39 mouse cellular contexts compared by ENCODE assay signal in the genomic region with DNA sequence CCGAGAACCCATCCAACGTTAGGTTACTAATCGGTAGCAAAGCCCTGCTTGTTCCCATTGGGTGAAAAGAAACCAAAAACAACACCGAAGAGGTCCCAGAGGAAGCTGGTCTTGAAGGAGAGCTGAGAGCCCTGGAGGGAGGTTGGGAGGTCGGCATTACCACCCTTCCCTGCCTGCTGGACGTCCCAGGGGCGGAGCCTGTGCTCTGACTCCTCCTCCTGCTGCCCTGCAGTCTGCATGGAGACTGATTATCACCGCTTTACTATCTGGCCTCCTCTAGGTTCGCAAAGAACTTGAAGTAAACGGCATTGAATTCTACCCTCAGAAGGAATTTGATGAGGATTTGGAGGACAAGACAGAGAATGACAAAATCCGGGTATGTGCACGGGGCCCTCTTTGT. TPM values are rescaled to one million over a fixed set of nuclear protein-coding genes. Genes with fewer than 3 reads are reported as not detected.
DNase-seq lines count a peak whose midpoint lies in the region; ATAC-seq and TF ChIP-seq lines count a peak whose summit lies in the region.
"Had no signal": no experiment of that assay in that cellular context is flagged by ENCODE, and none has a peak within 500 bp of the region (broad histone marks: within the 10 kb centered on the region; RNA-seq: fewer than 3 reads in every experiment).

No protein-coding gene starts in this region.

- no peak for ATAC-seq in hindbrain, embryonic 12.5 days (ENCODE audit: low FRiP score)
- peak; percentile 67 for ATAC-seq in common myeloid progenitor, adult 5-6 weeks (replicated peaks; ENCODE audit: low read depth, poor library complexity, severe bottlenecking)
- peak; percentile 71 for ATAC-seq in liver, embryonic 13.5 days (ENCODE audit: low read depth)
- ATAC-seq: forebrain, embryonic 16.5 days; hindbrain, postnatal 0 days; intestine, embryonic 15.5 days had no signal

- TF ChIP-seq EP300 in MEL (IDR thresholded peaks at IDR 0.05; ENCODE audit: low read depth in 1 of 2, low read length in 2 of 2) = no peak

- no peaks in the 10 kb centered on the region for H3K9me3 ChIP-seq in hindbrain, embryonic 12.5 days (replicated peaks)
- no peaks in the 10 kb centered on the region for H3K9me3 ChIP-seq in hindbrain, embryonic 10.5 days
- H3K9me3 ChIP-seq in MEL (replicated peaks; ENCODE audit: insufficient read depth, low read length) = no peaks in the 10 kb centered on the region
- no peaks in the 10 kb centered on the region for H3K9me3 ChIP-seq in liver, embryonic 13.5 days (replicated peaks)
- H3K9me3 ChIP-seq: embryonic facial prominence, embryonic 12.5 days; forebrain, embryonic 10.5 days; G1E; intestine, embryonic 15.5 days; limb, embryonic 13.5 days; stomach, embryonic 15.5 days had no signal

- no peak for TF ChIP-seq RAD21 in MEL (IDR thresholded peaks at IDR 0.05; ENCODE audit: low read depth, low read length)

- 65% methylated on average over 12 of the region's 12 CpGs for WGBS in hindbrain, embryonic 12.5 days
- 71% methylated on average over 12 of the region's 12 CpGs for WGBS in hindbrain, embryonic 10.5 days
- 29% methylated on average over 12 of the region's 12 CpGs for WGBS in liver, embryonic 13.5 days (ENCODE audit: insufficient replicate concordance)

- H3K79me2 ChIP-seq in MEL (ENCODE audit: control insufficient read depth, insufficient read depth, low read length, poor library complexity) = no peaks in the 10 kb centered on the region

- H3K4me1 ChIP-seq in hindbrain, embryonic 12.5 days = no peaks in the 10 kb centered on the region
- no peaks in the 10 kb centered on the region for H3K4me1 ChIP-seq in hindbrain, embryonic 10.5 days (replicated peaks)
- H3K4me1 ChIP-seq in MEL (ENCODE audit: control insufficient read depth in 1 of 2, insufficient read depth in 2 of 2, low read length in 2 of 2) = peaks cover 0 to 3% of the 10 kb centered on the region in 2 experiments; a peak in 1 of 4 replicates
- peaks cover 12% of the 10 kb centered on the region for H3K4me1 ChIP-seq in liver, embryonic 13.5 days (replicated peaks)
- H3K4me1 ChIP-seq: embryonic facial prominence, embryonic 12.5 days; forebrain, embryonic 10.5 days; intestine, embryonic 15.5 days; limb, embryonic 13.5 days; stomach, embryonic 15.5 days had no signal

- H3K9ac ChIP-seq in hindbrain, embryonic 12.5 days = no peak overlapping the region
- no peak overlapping the region for H3K9ac ChIP-seq in MEL (ENCODE audit: control insufficient read depth, low read depth, low read length, poor library complexity, severe bottlenecking)
- no peak overlapping the region for H3K9ac ChIP-seq in liver, embryonic 13.5 days
- H3K9ac ChIP-seq: embryonic facial prominence, embryonic 12.5 days; intestine, embryonic 15.5 days; limb, embryonic 13.5 days; stomach, embryonic 15.5 days had no signal

- no peak overlapping the region for H3K4me3 ChIP-seq in hindbrain, embryonic 12.5 days
- no peak overlapping the region for H3K4me3 ChIP-seq in hindbrain, embryonic 10.5 days
- H3K4me3 ChIP-seq in MEL (ENCODE audit: control insufficient read depth in 1 of 2, insufficient read depth in 1 of 2, low read depth in 2 of 2, low read length in 2 of 2) = no peak overlapping the region
- H3K4me3 ChIP-seq in liver, embryonic 13.5 days (replicated peaks) = no peak overlapping the region
- H3K4me3 ChIP-seq: embryonic facial prominence, embryonic 12.5 days; forebrain, embryonic 10.5 days; gastrocnemius, adult 2 months; intestine, embryonic 15.5 days; left cerebral cortex, adult 2 months; limb, embryonic 13.5 days; stomach, embryonic 15.5 days had no signal

- H3K27me3 ChIP-seq in hindbrain, embryonic 12.5 days = no peaks in the 10 kb centered on the region
- no peaks in the 10 kb centered on the region for H3K27me3 ChIP-seq in hindbrain, embryonic 10.5 days (ENCODE audit: insufficient read depth, poor library complexity, severe bottlenecking)
- H3K27me3 ChIP-seq in MEL (ENCODE audit: control insufficient read depth in 1 of 2, insufficient read depth in 2 of 2, low read length in 2 of 2) = peaks cover 5 to 9% of the 10 kb centered on the region in 2 experiments
- H3K27me3 ChIP-seq in liver, embryonic 13.5 days = peaks cover 3% of the 10 kb centered on the region; the same call in 1 of the 2 replicates
- H3K27me3 ChIP-seq: embryonic facial prominence, embryonic 12.5 days; intestine, embryonic 15.5 days; limb, embryonic 13.5 days; stomach, embryonic 15.5 days had no signal

- no peak overlapping the region for H3K4me2 ChIP-seq in hindbrain, embryonic 12.5 days (replicated peaks)
- peak overlapping the region; percentile 23 for H3K4me2 ChIP-seq in liver, embryonic 13.5 days
- H3K4me2 ChIP-seq: embryonic facial prominence, embryonic 12.5 days; intestine, embryonic 15.5 days; limb, embryonic 13.5 days; midbrain, embryonic 11.5 days; stomach, embryonic 15.5 days had no signal

- peak overlapping the region; percentile 17; the same call in 1 of the 2 replicates for H3K27ac ChIP-seq in hindbrain, embryonic 12.5 days
- H3K27ac ChIP-seq in hindbrain, embryonic 10.5 days = no peak overlapping the region
- no peak overlapping the region for H3K27ac ChIP-seq in MEL (ENCODE audit: control insufficient read depth, low read depth, low read length)
- H3K27ac ChIP-seq in liver, embryonic 13.5 days = no peak overlapping the region
- H3K27ac ChIP-seq: embryonic facial prominence, embryonic 12.5 days; forebrain, embryonic 10.5 days; gastrocnemius, adult 2 months; hindbrain, postnatal 0 days; intestine, embryonic 15.5 days; kidney, postnatal 0 days; left cerebral cortex, adult 2 months; limb, embryonic 13.5 days; stomach, embryonic 15.5 days had no signal

- TF ChIP-seq CTCF in MEL (IDR thresholded peaks at IDR 0.05 in 2 of 3, conservative IDR thresholded peaks at IDR 0.05 in 1 of 3; ENCODE audit: control insufficient read depth in 1 of 3, insufficient read depth in 1 of 3, low read depth in 2 of 3, low read length in 3 of 3, poor library complexity in 1 of 3, severe bottlenecking in 1 of 3) = no peak

- TF ChIP-seq POLR2A in MEL (IDR thresholded peaks at IDR 0.05; ENCODE audit: control insufficient read depth in 1 of 2, insufficient read depth in 1 of 2, low read depth in 1 of 2, low read length in 2 of 2, poor library complexity in 1 of 2) = no peak

- H3K36me3 ChIP-seq in hindbrain, embryonic 12.5 days = peaks cover 95% of the 10 kb centered on the region
- H3K36me3 ChIP-seq in hindbrain, embryonic 10.5 days = peaks cover 99% of the 10 kb centered on the region
- no peaks in the 10 kb centered on the region for H3K36me3 ChIP-seq in MEL (ENCODE audit: control insufficient read depth in 1 of 2, insufficient read depth in 2 of 2, low read length in 2 of 2)
- H3K36me3 ChIP-seq in liver, embryonic 13.5 days = no peaks in the 10 kb centered on the region
- H3K36me3 ChIP-seq: G1E; intestine, embryonic 15.5 days; stomach, embryonic 15.5 days had no signal

- DNase-seq in hindbrain, embryonic 10.5 days (ENCODE audit: low spot score) = no peak
- DNase-seq in MEL (ENCODE audit: low read depth, low spot score) = peak; percentile 47
- peak; percentile 45 for DNase-seq in liver, embryonic 13.5 days
- DNase-seq in lung, postnatal 14 days = no peak
- DNase-seq in right cerebral cortex, adult 18-20 months = no peak
- DNase-seq in thymus, postnatal 10 days (ENCODE audit: low spot score in 2 of 2) = no peak
- DNase-seq: adrenal gland, adult 8-10 months; cerebellum, adult 8-10 months; cerebellum, postnatal 36 days; embryo, embryonic 11 days; gastrocnemius, adult 2 months; heart, postnatal 14 days; kidney, adult 8-10 months; layer of hippocampus, adult 9-11 months; lung, postnatal 4 days; right cerebral cortex, postnatal 14 days; thymus, postnatal 14 days had no signal

RNA-seq across cellular contexts. Expression of gene Sept3, which starts 11.5 kb away (rescaled TPM):
- polyA plus RNA-seq in hindbrain, embryonic 12.5 days (2016; fragmentation: Nextera tagmentation; extraction: Ambion mirVana) = 234 and 254 TPM in 2 replicates
- 72.8 and 111 TPM in 2 replicates for polyA plus RNA-seq in hindbrain, embryonic 10.5 days (2016; fragmentation: Nextera tagmentation; extraction: Ambion mirVana)
- total RNA-seq in MEL (2012; rRNA removed) = not detected in 2 replicates
- not detected for polyA plus RNA-seq in MEL (2012; ENCODE audit: insufficient read depth in 1 of 2, insufficient read length in 2 of 2, low read depth in 1 of 2, low replicate concordance in 2 of 2, missing spikeins in 1 of 2)
- total RNA-seq in common myeloid progenitor, adult 5-6 weeks (2017) = 0.23 and 0.44 TPM in 2 replicates
- 0.36 and 0.84 TPM in 2 replicates for polyA plus RNA-seq in liver, embryonic 13.5 days (2015; fragmentation: Nextera tagmentation; extraction: Ambion mirVana)
- polyA plus RNA-seq: G1E had no signal

RNA-seq across cellular contexts. Expression of gene Wbp2nl, which starts 12.6 kb away (rescaled TPM):
- not detected in 2 replicates for polyA plus RNA-seq in hindbrain, embryonic 12.5 days (2016; fragmentation: Nextera tagmentation; extraction: Ambion mirVana)
- polyA plus RNA-seq in hindbrain, embryonic 10.5 days (2016; fragmentation: Nextera tagmentation; extraction: Ambion mirVana) = 0.19 TPM in 1 of 2 replicates, not detected in the other
- not detected in 2 replicates for total RNA-seq in MEL (2012; rRNA removed)
- polyA plus RNA-seq in MEL (2012; ENCODE audit: insufficient read depth in 1 of 2, insufficient read length in 2 of 2, low read depth in 1 of 2, low replicate concordance in 2 of 2, missing spikeins in 1 of 2) = not detected
- total RNA-seq in common myeloid progenitor, adult 5-6 weeks (2017) = not detected in 2 replicates
- polyA plus RNA-seq in liver, embryonic 13.5 days (2015; fragmentation: Nextera tagmentation; extraction: Ambion mirVana) = 0.12 and 0.20 TPM in 2 replicates
- total RNA-seq: adrenal gland, adult 8-10 months; gastrocnemius, adult 2 months; gastrocnemius, postnatal 4 days; heart, adult 8-10 months; heart, postnatal 14 days; left cerebral cortex, adult 2 months; left cerebral cortex, postnatal 36 days; monocyte, adult 5-6 weeks had no signal
- polyA plus RNA-seq: G1E; heart, embryonic 14.5 days; limb, embryonic 13.5 days; liver, embryonic 16.5 days; midbrain, embryonic 11.5 days; small intestine, adult 2 months; urinary bladder, adult 2 months had no signal

RNA-seq across cellular contexts. Expression of gene 1500009C09Rik, which starts 34.0 kb away (rescaled TPM):
- polyA plus RNA-seq in hindbrain, embryonic 12.5 days (2016; fragmentation: Nextera tagmentation; extraction: Ambion mirVana) = 1.3 and 1.6 TPM in 2 replicates
- 0.17 and 1.5 TPM in 2 replicates for polyA plus RNA-seq in hindbrain, embryonic 10.5 days (2016; fragmentation: Nextera tagmentation; extraction: Ambion mirVana)
- not detected in 2 replicates for total RNA-seq in MEL (2012; rRNA removed)
- not detected for polyA plus RNA-seq in MEL (2012; ENCODE audit: insufficient read depth in 1 of 2, insufficient read length in 2 of 2, low read depth in 1 of 2, low replicate concordance in 2 of 2, missing spikeins in 1 of 2)
- total RNA-seq in common myeloid progenitor, adult 5-6 weeks (2017) = not detected in 2 replicates
- polyA plus RNA-seq in liver, embryonic 13.5 days (2015; fragmentation: Nextera tagmentation; extraction: Ambion mirVana) = not detected in 2 replicates
- total RNA-seq: G1E; gastrocnemius, adult 2 months; gastrocnemius, postnatal 4 days; heart, adult 8-10 months; heart, postnatal 14 days; monocyte, adult 5-6 weeks had no signal
- polyA plus RNA-seq: embryonic facial prominence, embryonic 12.5 days; forebrain, embryonic 10.5 days; G1E; heart, embryonic 14.5 days; kidney, postnatal 0 days; limb, embryonic 13.5 days; liver, embryonic 16.5 days; lung, embryonic 16.5 days; stomach, embryonic 15.5 days had no signal

RNA-seq across cellular contexts. Expression of gene Cenpm, which starts 41.6 kb away (rescaled TPM):
- polyA plus RNA-seq in hindbrain, embryonic 12.5 days (2016; fragmentation: Nextera tagmentation; extraction: Ambion mirVana) = 51.1 and 51.4 TPM in 2 replicates
- 86.2 and 92.6 TPM in 2 replicates for polyA plus RNA-seq in hindbrain, embryonic 10.5 days (2016; fragmentation: Nextera tagmentation; extraction: Ambion mirVana)
- total RNA-seq in MEL (2012; rRNA removed) = 23.5 and 23.7 TPM in 2 replicates
- 10 to 100 TPM in 1 of 2 experiments, not detected in 1; 56.3 TPM for polyA plus RNA-seq in MEL (2012; ENCODE audit: insufficient read depth in 1 of 2, insufficient read length in 2 of 2, low read depth in 1 of 2, low replicate concordance in 2 of 2, missing spikeins in 1 of 2)
- 19.4 and 30.6 TPM in 2 replicates for total RNA-seq in common myeloid progenitor, adult 5-6 weeks (2017)
- polyA plus RNA-seq in liver, embryonic 13.5 days (2015; fragmentation: Nextera tagmentation; extraction: Ambion mirVana) = 41.7 and 45.6 TPM in 2 replicates
- total RNA-seq: gastrocnemius, adult 2 months; monocyte, adult 5-6 weeks had no signal

RNA-seq across cellular contexts. Expression of gene Naga, which starts 52.6 kb away (rescaled TPM):
- polyA plus RNA-seq in hindbrain, embryonic 12.5 days (2016; fragmentation: Nextera tagmentation; extraction: Ambion mirVana) = 26.7 and 29.7 TPM in 2 replicates
- 20.9 and 24.9 TPM in 2 replicates for polyA plus RNA-seq in hindbrain, embryonic 10.5 days (2016; fragmentation: Nextera tagmentation; extraction: Ambion mirVana)
- total RNA-seq in MEL (2012; rRNA removed) = 23.9 and 26.4 TPM in 2 replicates
- polyA plus RNA-seq in MEL (2012; ENCODE audit: insufficient read depth in 1 of 2, insufficient read length in 2 of 2, low read depth in 1 of 2, low replicate concordance in 2 of 2, missing spikeins in 1 of 2) = 10 to 100 TPM in 1 of 2 experiments, not detected in 1; 59.5 TPM
- total RNA-seq in common myeloid progenitor, adult 5-6 weeks (2017) = 19.2 and 32.4 TPM in 2 replicates
- polyA plus RNA-seq in liver, embryonic 13.5 days (2015; fragmentation: Nextera tagmentation; extraction: Ambion mirVana) = 34.3 and 35.7 TPM in 2 replicates

Comparison
In these comparisons a context has a peak if more than half of its experiments do, and no peak if none do; other contexts are left out.
1. DNase-seq: peak in MEL (single experiment) and liver, embryonic 13.5 days (single experiment); none in hindbrain, embryonic 10.5 days (single experiment), lung, postnatal 14 days (single experiment), right cerebral cortex, adult 18-20 months (single experiment) and thymus, postnatal 10 days (0 of 2).
2. RNA of gene Sept3, which starts 11.5 kb away (polyA plus RNA-seq): 234 to 254 TPM in hindbrain, embryonic 12.5 days and 72.8 to 111 TPM in hindbrain, embryonic 10.5 days; 0.36 to 0.84 TPM in liver, embryonic 13.5 days and not detected in MEL; every median in the first group is over 10 times any median in the second.